Mouse (Mus musculus) kidney, embryonic 14.5 days (tissue): ENCODE data around the gene Defb28. TPM values are rescaled to one million over a fixed set of nuclear protein-coding genes. Genes with fewer than 3 reads are reported as not detected.

Experiments
- ATAC-seq: fragments of 200-750 bp; cut with Nextera tagmentation; 2 replicates; pipeline ENCODE4 v1.8.0; 2017; ENCODE audit warnings: moderate number of reproducible peaks, mild to moderate bottlenecking, moderate TSS enrichment, moderate library complexity; ENCODE audit not compliant: low FRiP score, low TSS enrichment
- H3K27ac ChIP-seq: fragments of 300-500 bp; sonication (generic); 2 replicates; pipeline ENCODE4 v1.5.1; 2014; ENCODE audit warnings: low read depth, mild to moderate bottlenecking, low read length, moderate library complexity, mixed read lengths
- H3K27me3 ChIP-seq: fragments of 300-500 bp; sonication (generic); 2 replicates; pipeline ENCODE4 v1.6.1; 2014; ENCODE audit warnings: mild to moderate bottlenecking, low read length; ENCODE audit not compliant: control insufficient read depth, insufficient read depth
- H3K36me3 ChIP-seq: fragments of 300-500 bp; sonication (generic); 2 replicates; pipeline ENCODE4 v1.6.1; 2014; ENCODE audit warnings: low read length, mixed read lengths; ENCODE audit not compliant: control insufficient read depth, insufficient read depth
- H3K4me1 ChIP-seq: fragments of 300-500 bp; sonication (generic); 2 replicates; pipeline ENCODE4 v1.6.1; 2014; ENCODE audit warnings: low read length, mixed read lengths; ENCODE audit not compliant: control insufficient read depth, insufficient read depth
- H3K4me2 ChIP-seq: fragments of 300-500 bp; sonication (generic); replicated peaks from 2 replicates; pipeline ENCODE4 v1.6.1; 2014; ENCODE audit warnings: low read depth, mild to moderate bottlenecking, low read length
- H3K4me3 ChIP-seq: fragments of 300-500 bp; sonication (generic); 2 replicates; pipeline ENCODE4 v1.5.1; 2014; ENCODE audit warnings: mild to moderate bottlenecking, low read length
- H3K9ac ChIP-seq: fragments of 300-500 bp; sonication (generic); 2 replicates; pipeline ENCODE4 v1.6.1; 2014; ENCODE audit warnings: low read depth, mild to moderate bottlenecking, low read length, moderate library complexity
- H3K9me3 ChIP-seq: fragments of 300-500 bp; sonication (generic); 2 replicates; pipeline ENCODE4 v1.6.1; 2016; ENCODE audit warnings: low read length; ENCODE audit not compliant: control insufficient read depth
- WGBS: fragments of 180-500 bp; shearing (Covaris S2); extraction: QIAGEN DNeasy Blood & Tissue Kit; methylation state at CpG from one replicate; pipeline ENCODE4 v1.1.7; 2014; 5-methylcytosine and 5-hydroxymethylcytosine counted together
- polyA plus RNA-seq: library from polyadenylated mRNA; unstranded; fragments of >200 nt; fragmentation: Nextera tagmentation; extraction: Ambion mirVana; gene quantifications from 2 replicates; pipeline ENCODE4 v1.2.1, GENCODE M21; 2014

The Defb28 gene
- polyA plus RNA-seq, 1 experiment from 2014 or later: not detected

- no peaks in the 10 kb centered on the region for H3K4me1 ChIP-seq
- WGBS: 80% methylated on average over 6 of the region's 6 CpGs
- no peak for ATAC-seq
These were observed 20.0 kb upstream of the Defb28 start for GRCm38 (mm10) chr2:152498020-152498419.

GRCm38 (mm10) chr2:152500204-152500862 is 17.7 kb upstream of the Defb28 start:
- WGBS: 71% methylated on average over 7 of the region's 7 CpGs
- H3K27me3 ChIP-seq: no peaks in the 10 kb centered on the region
- no peak for ATAC-seq
- no peaks in the 10 kb centered on the region for H3K36me3 ChIP-seq
- no peak overlapping the region for H3K4me2 ChIP-seq
- H3K9me3 ChIP-seq: no peaks in the 10 kb centered on the region
- H3K4me1 ChIP-seq: no peaks in the 10 kb centered on the region
- no peak overlapping the region for H3K9ac ChIP-seq
- no peak overlapping the region for H3K27ac ChIP-seq
- H3K4me3 ChIP-seq: no peak overlapping the region

More at GRCm38 (mm10) chr2:152498020-152498419, 20.0 kb upstream of the Defb28 start:
- H3K4me3 ChIP-seq: no peak overlapping the region
- no peaks in the 10 kb centered on the region for H3K27me3 ChIP-seq
- no peaks in the 10 kb centered on the region for H3K9me3 ChIP-seq
- no peak overlapping the region for H3K27ac ChIP-seq
- H3K9ac ChIP-seq: no peak overlapping the region
- no peak overlapping the region for H3K4me2 ChIP-seq
- no peaks in the 10 kb centered on the region for H3K36me3 ChIP-seq

- no peak for ATAC-seq
- WGBS: 85% methylated on average over 6 of the region's 6 CpGs
These were observed 17.2 kb upstream of the Defb28 start for GRCm38 (mm10) chr2:152500863-152501229.

GRCm38 (mm10) chr2:152503950-152504349 is 14.1 kb upstream of the Defb28 start:
- H3K9ac ChIP-seq: no peak overlapping the region
- no peaks in the 10 kb centered on the region for H3K4me1 ChIP-seq
- H3K27me3 ChIP-seq: no peaks in the 10 kb centered on the region
- WGBS: 85% methylated on average over 2 of the region's 2 CpGs
- H3K9me3 ChIP-seq: no peaks in the 10 kb centered on the region
- H3K27ac ChIP-seq: no peak overlapping the region
- no peaks in the 10 kb centered on the region for H3K36me3 ChIP-seq
- no peak overlapping the region for H3K4me2 ChIP-seq
- no peak for ATAC-seq
- H3K4me3 ChIP-seq: no peak overlapping the region

More at GRCm38 (mm10) chr2:152500863-152501229, 17.2 kb upstream of the Defb28 start:
- Histone ChIP-seq H3K4me3 (no peak overlapping the region), H3K36me3 (no peaks in the 10 kb centered on the region), H3K4me2 (no peak overlapping the region), H3K4me1 (no peaks in the 10 kb centered on the region), H3K27ac (no peak overlapping the region), H3K9me3 (no peaks in the 10 kb centered on the region), H3K9ac (no peak overlapping the region), H3K27me3 (no peaks in the 10 kb centered on the region)

GRCm38 (mm10) chr2:152511592-152511991 is 6.5 kb upstream of the Defb28 start, which contains the start of gene Defb26:
Gene Defb26 (minus strand): TSS chr2:152511692.
- Histone ChIP-seq H3K4me1 (no peaks in the 10 kb centered on the region), H3K36me3 (no peaks in the 10 kb centered on the region), H3K4me3 (no peak within 1 kb of the TSS), H3K27me3 (no peaks in the 10 kb centered on the region), H3K9me3 (no peaks in the 10 kb centered on the region), H3K4me2 (no peak within 1 kb of the TSS), H3K9ac (no peak within 1 kb of the TSS), H3K27ac (no peak within 1 kb of the TSS)
- 78% methylated on average over 1 of the region's 1 CpGs for whole genome bisulfite sequencing
- no peak for ATAC-seq

GRCm38 (mm10) chr2:152516084-152516483 is 2.0 kb upstream of the Defb28 start:
- H3K27me3 ChIP-seq: no peaks in the 10 kb centered on the region
- 34% methylated on average over 4 of the region's 4 CpGs for WGBS
- H3K9me3 ChIP-seq: no peaks in the 10 kb centered on the region
- no peaks in the 10 kb centered on the region for H3K36me3 ChIP-seq
- no peak overlapping the region for H3K9ac ChIP-seq
- no peaks in the 10 kb centered on the region for H3K4me1 ChIP-seq
- no peak overlapping the region for H3K4me3 ChIP-seq
- no peak overlapping the region for H3K27ac ChIP-seq
- H3K4me2 ChIP-seq: no peak overlapping the region
- ATAC-seq: peak; percentile 52; the same call in 1 of the 2 replicates

- Histone ChIP-seq H3K27me3 (no peaks in the 10 kb centered on the region), H3K9ac (no peak within 1 kb of the TSS), H3K4me3 (no peak within 1 kb of the TSS), H3K27ac (no peak within 1 kb of the TSS), H3K4me1 (peaks cover 9% of the 10 kb centered on the region; the same call in 1 of the 2 replicates), H3K4me2 (no peak within 1 kb of the TSS), H3K9me3 (peaks cover 5% of the 10 kb centered on the region; the same call in 1 of the 2 replicates), H3K36me3 (no peaks in the 10 kb centered on the region)
- 0 out of 2 replicates have a peak, but pooled peaks have one; percentile 43 for ATAC-seq
- WGBS: 31% methylated on average over 13 of the region's 13 CpGs
These were observed 22.1 kb downstream of the Defb28 start, which contains the start of gene Defb29 for GRCm38 (mm10) chr2:152539944-152540710. Gene Defb29 (minus strand): TSS chr2:152540098.

- H3K27me3 ChIP-seq: no peaks in the 10 kb centered on the region
- no peak overlapping the region for H3K9ac ChIP-seq
- H3K4me2 ChIP-seq: no peak overlapping the region
- 89% methylated on average over 9 of the region's 9 CpGs for WGBS
- no peak overlapping the region for H3K4me3 ChIP-seq
- no peaks in the 10 kb centered on the region for H3K36me3 ChIP-seq
- no peak for ATAC-seq
- peaks cover 9% of the 10 kb centered on the region; the same call in 1 of the 2 replicates for H3K4me1 ChIP-seq
- H3K9me3 ChIP-seq: peaks cover 5% of the 10 kb centered on the region; the same call in 1 of the 2 replicates
- H3K27ac ChIP-seq: no peak overlapping the region
These were observed 23.9 kb downstream of the Defb28 start for GRCm38 (mm10) chr2:152541979-152542378.

- Histone ChIP-seq H3K4me2 (no peak overlapping the region), H3K4me1 (peaks cover 9% of the 10 kb centered on the region; the same call in 1 of the 2 replicates), H3K9ac (no peak overlapping the region), H3K4me3 (no peak overlapping the region), H3K27me3 (no peaks in the 10 kb centered on the region), H3K36me3 (no peaks in the 10 kb centered on the region), H3K9me3 (peaks cover 5% of the 10 kb centered on the region; the same call in 1 of the 2 replicates), H3K27ac (no peak overlapping the region)
- WGBS: 65% methylated on average over 2 of the region's 2 CpGs
- ATAC-seq: no peak
These were observed 24.8 kb downstream of the Defb28 start for GRCm38 (mm10) chr2:152542897-152543296.
